Mouse (Mus musculus) layer of hippocampus, adult 9-10 months (tissue): ENCODE measurements around the gene Mdp1.
A peak's percentile ranks its signal among the peaks of the same experiment; 100 is the strongest.

Experiments used
- DNase-seq: peaks from one replicate; pipeline ENCODE4 v3.0.0; 2022; ENCODE audit warnings: low spot score

Mdp1 gene

GRCm38 (mm10) chr14:55659960-55660573 lies at the start of gene Mdp1:
TSS of gene Mdp1 (minus strand) at chr14:55660508.
- peak; percentile 44 for DNase-seq

DNA sequence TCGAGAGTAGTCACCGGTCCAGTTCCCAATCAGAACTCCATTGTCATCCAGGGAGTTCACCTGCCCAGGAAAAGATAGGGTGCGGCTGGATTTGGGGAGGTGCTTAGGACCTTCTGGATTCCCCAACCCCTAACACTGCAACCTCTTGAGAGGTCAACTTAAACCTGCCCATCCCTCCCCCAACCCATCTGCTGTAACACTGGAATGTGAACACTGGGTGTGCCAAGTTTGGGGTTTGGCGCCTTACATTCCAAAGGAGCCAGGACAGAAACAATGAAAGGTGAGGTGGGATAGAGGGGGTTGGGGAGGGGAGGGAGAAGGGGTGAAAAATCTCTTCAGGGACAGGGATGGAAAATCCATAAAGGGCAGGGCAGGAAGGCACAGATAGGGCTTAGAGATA lies 49.2 kb upstream of the Mdp1 start:
- DNase-seq, result no peak

DNA sequence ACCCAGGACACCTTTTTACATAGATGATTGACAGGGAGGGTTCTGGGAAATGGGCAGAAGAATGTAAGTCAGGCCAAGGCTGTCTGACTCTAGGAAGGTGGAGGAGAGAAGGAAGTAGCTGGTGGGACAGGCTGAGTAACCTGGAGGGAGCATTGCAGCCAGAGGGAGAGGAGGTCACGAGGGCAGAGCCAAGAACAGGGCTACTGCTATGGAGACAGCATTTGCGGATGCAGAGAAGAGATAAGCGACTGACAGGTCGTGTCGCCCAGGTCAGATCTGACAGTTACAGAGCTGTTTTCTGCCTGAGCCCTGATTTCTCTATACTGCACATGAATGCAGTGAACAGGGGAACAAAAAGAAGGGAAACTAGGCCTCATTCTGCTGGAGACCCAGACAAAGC lies 47.1 kb upstream of the Mdp1 start:
- no peak for DNase-seq

- no peak for DNase-seq
Measured at GRCm38 (mm10) chr14:55706051-55706600, 45.8 kb upstream of the Mdp1 start.

DNA sequence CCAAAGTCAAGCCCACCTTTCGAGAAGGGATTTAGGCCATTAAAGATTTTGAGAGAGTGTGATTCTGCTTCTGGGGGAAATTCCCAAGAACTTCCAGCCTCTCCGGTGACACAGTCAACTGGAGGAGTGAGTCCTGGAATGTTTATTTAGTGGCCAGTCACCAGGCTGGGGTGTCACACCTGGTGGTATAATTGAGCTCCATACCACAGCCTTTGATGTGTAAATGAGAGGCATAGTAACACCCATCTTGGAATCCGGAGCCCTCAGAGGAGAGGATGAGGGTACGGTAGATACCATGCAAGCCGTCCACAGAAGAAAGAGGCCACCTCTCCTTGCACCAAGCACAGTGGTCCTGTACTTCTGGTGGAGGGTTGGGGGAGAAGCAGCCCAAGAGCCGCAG lies 42.5 kb upstream of the Mdp1 start:
- no peak for DNase-seq

- DNase-seq, result no peak
Measured at GRCm38 (mm10) chr14:55701131-55701530, 40.8 kb upstream of the Mdp1 start.

DNA sequence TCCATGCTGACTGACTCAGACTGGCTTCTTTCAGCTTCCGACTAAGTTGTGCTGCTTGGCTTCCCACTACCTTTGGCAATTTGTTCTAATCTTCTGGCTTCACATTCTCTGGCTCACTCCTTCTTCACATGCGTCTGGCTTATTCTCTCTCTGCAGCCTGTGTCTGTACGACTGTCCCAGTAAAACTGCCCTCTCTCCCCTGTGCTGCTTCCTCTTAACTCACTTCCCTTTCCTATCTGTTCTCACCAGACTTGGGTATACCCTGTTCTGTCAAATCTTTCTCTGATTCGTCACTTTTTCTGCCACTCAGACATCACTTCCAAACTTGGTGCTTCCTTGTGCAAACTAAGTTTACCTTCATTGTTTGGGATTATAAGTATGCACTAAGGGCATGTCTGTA lies 36.9 kb upstream of the Mdp1 start:
- no peak for DNase-seq

GRCm38 (mm10) chr14:55689433-55689832 lies 29.1 kb upstream of the Mdp1 start:
- no peak for DNase-seq

DNA sequence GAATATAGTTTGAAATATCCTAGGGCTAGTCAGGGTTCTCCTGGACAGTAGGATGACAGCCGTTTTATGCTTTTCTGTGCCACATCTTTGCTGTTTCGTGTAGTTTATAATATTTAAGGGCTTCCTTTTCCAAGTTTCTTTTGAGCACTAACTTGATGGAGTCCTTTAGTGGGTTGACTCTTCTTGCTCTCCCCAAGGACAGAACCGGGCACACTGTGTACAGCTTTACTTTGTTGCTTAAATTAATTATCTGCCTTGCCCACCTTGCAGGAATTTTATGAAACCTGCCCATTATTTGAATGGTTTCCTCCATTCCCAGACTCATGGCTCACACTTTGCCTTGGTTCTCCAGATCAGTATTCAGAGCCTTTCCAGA lies 21.8 kb upstream of the Mdp1 start:
- DNase-seq, result no peak

DNA sequence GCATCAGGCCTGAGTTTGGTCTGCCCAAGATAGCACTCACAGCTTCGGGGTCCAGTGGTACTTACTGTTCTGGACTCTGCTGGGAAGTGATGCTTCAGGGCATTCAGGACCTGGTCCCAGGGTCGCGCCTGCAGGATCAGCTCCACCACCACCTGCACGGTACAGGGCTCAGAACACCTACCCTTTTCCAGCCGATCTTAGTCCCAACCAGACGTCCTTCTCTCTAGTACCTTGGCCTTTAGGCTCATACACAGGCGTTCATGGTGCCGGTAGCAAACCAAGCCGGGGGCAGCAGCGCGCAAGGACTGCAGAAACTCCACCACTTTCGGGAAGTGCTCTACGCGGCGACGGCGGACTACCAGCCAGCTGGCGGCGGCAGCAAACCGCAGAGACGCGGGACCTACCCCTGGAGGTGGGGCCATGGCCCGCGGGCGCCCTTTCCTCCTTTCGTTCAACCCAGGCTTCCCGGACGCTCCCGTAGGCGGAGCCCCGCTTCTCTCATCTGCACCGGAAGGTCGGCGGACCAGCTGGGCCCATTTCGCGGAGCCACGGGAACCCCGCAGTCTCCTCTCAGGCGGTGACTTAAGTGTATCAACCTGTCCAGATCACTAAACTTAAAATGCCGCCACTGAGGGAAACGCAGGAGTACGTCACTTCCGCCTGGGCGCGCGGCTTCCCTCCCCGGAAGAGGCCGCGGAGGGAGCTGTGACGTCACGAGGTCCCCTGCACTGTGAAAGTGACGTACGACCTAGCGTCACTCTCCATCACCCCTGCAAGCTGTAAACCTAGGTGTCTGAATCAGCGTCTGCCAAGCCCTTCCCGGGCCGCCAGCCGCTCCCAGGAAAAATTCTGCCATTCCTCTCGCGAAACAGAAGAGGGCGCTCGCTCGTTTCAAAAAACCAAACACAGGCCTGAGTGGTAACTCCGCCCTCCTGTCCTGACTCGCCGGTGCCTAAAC lies 21.1 kb upstream of the Mdp1 start, which contains the start of gene Tinf2:
Gene Tinf2, minus strand, starts transcription at position 661 of the 958 bp plus-strand sequence.
- peak; percentile 90 for DNase-seq

- DNase-seq, result no peak
Measured at GRCm38 (mm10) chr14:55677615-55678014, 17.3 kb upstream of the Mdp1 start.

- no peak for DNase-seq
Measured at GRCm38 (mm10) chr14:55672741-55673060, 12.4 kb upstream of the Mdp1 start.

DNA sequence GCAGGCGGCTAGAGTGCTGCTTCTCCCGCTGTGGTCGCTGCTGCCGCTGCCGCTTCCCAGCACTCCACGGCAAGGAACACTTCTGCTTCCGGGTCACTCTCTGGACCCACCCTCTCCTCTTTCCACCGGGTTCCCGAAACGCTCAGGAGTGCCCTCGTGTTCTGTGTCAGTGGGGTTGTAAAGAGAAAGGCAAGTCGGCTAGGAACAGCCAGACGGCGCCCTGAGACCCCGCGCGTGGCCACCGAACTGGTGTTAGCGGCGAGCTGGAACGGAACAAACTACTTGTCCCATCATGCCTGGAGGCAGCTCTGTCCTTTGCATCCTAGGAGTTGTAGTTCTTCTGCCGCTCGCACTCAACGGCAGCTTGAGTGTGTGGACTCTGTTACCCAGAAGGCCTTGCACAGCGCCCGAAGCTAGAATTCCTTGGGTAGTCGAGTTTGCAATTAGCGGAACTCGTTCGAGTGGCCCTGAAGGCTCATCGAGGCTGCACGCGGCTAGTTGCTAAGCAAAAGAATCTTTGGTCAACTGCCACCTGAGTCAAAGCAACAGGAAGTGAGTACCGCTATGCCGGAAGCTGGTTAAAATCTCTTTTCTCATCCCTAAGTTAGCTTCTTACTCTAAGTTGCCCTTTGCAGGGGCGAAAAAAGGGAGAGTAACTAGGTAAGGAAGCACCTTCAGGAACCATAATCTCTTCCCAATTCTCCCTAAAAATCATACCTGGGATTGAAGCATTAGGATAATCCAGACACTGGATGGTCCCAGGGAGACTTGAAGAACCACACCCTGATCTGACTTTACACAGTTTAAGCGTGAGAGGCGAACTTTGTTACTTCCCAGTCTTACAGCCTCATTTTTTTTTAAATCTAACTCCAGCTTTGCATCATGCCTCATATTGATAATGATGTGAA lies 11.8 kb upstream of the Mdp1 start, which contains the start of the genes Gmpr2 and Nedd8:
Gene Gmpr2, plus strand, starts transcription at position 109 of the 908 bp plus-strand sequence.
Gene Nedd8, minus strand, starts transcription at position 292 of the 908 bp plus-strand sequence.
- peak; percentile 94 for DNase-seq

- DNase-seq, result peak; percentile 24
Measured at GRCm38 (mm10) chr14:55671486-55671832, 11.2 kb upstream of the Mdp1 start.

- DNase-seq, result no peak
Measured at GRCm38 (mm10) chr14:55660636-55661035, 328 bp upstream of the Mdp1 start.

DNA sequence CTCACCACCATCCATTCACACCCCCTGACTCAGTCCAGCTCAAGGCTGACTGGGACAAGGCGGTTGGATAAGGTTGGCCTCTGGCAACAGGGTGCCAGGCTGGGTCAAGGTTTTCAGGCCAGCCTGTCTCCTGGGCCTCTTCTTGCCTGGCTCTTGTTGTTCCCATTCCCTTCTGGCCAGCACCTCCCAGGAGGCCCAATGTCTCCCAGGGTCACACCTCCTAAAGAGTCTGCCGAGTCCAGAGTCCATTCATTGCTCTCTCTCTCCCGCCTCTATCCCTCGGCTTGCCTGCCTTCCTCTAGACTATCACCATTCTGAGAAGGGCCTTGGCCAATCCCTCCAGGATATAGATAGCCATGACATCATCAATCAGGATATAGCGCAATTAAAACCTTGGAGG lies 2.3 kb downstream of the Mdp1 start:
- DNase-seq, result no peak

- DNase-seq, result no peak
Measured at GRCm38 (mm10) chr14:55656935-55657334, 3.4 kb downstream of the Mdp1 start.

DNA sequence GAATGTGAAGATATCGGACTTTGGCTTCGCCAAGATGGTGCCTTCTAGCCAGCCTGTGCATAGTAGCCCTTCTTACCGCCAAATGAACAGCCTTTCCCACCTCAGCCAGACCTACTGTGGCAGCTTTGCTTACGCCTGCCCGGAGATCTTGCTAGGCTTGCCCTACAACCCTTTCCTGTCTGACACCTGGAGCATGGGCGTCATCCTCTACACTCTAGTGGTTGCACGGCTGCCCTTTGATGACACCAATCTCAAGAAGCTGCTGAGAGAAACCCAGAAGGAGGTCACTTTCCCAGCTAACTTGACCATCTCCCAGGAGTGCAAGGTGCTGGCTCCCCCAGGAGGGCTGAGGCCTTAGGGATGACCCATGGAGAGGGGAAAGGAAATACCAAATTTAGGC lies 8.8 kb downstream of the Mdp1 start:
- DNase-seq, result no peak

GRCm38 (mm10) chr14:55649884-55650283 lies 10.4 kb downstream of the Mdp1 start, which contains the start of gene Tssk4:
TSS of gene Tssk4 (plus strand) at chr14:55650184.
- no peak for DNase-seq

DNA sequence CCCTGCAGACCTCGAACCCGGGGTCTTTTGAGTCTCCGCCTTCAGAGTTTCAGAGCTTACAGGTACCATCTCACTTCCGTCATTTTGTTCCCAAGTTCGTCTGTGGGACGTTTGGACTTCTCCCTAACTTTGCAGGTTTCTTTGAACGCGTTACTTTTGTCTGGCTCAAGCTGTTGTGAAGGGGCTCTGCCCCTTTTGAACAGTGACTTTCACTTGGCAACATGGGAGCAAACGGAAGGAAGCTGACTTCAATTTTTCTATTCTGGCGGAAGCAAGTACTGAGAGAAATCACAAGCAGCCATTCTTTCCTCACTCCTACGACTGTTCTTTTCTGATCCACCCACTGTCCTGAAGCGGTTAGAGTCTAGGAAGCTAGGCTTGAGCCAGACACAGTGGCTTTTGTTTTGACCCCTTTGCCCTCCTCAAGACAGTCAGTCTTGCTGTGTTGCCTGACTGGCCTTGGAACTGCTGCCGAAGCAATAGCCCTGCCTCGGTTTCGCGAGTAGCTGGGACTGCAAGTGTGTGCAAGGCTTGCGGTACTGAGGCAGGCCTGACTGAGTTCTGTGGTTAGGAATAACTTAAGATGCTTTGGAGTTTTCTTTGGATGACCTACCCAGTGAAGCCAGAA lies 15.9 kb downstream of the Mdp1 start:
- DNase-seq, result no peak
